Mouse (Mus musculus): ENCODE measurements around the gene Lama5.

Lama5 gene

GRCm38 (mm10) chr2:180146091-180146490, 79.6 kb downstream of the Lama5 start:
- no peak for DNase-seq (ENCODE audit: low read depth, low spot score)

DNA sequence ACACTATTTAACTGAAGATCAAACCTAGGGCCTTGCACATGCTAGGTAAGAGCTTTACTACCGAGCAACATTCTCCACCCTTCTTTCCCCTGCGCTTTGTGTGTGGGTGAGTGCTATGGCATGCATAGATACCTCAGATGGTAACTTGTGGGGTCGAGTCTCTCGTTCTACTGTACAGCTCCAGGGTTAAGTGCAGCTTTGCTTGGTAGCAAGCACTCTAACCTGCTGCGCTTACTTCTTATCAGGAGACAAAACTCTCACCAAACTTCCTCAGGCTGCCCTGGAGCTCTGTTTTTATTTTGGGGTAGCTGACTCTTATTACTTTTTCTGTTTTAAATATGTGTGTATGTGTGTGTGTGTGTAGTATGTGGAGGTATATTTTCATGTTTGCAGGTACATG, 90.2 kb downstream of the Lama5 start:
- DNase-seq (ENCODE audit: low read depth, low spot score): no peak

- DNase-seq (ENCODE audit: low read depth, low spot score): no peak
Measured at GRCm38 (mm10) chr2:180133911-180134310, 91.7 kb downstream of the Lama5 start.

- DNase-seq (ENCODE audit: low read depth, low spot score): no peak
Measured at GRCm38 (mm10) chr2:180133231-180133630, 92.4 kb downstream of the Lama5 start.

GRCm38 (mm10) chr2:180127675-180128074, 98.0 kb downstream of the Lama5 start:
- no peak for DNase-seq (ENCODE audit: low read depth, low spot score)
